Mouse (Mus musculus): ENCODE measurements around the gene Atp5g1. TPM values are rescaled to one million over a fixed set of nuclear protein-coding genes. Genes with fewer than 3 reads are reported as not detected.
"Not testable (repeated sequence)": the region's sequence is repeated elsewhere in the genome, so short reads cannot be mapped to it uniquely, and the experiment has no call there.

Gene Atp5g1
- 551 and 560 TPM in 2 replicates for polyA plus RNA-seq (2014; fragmentation: Nextera tagmentation; extraction: Ambion mirVana)

GRCm38 (mm10) chr11:96075509-96076220, at the start of gene Atp5g1:
Gene Atp5g1 (minus strand): TSS chr11:96075670.
- no peaks in the 10 kb centered on the region for H3K27me3 ChIP-seq (ENCODE audit: control insufficient read depth, insufficient read depth, low read length)
- no peaks in the 10 kb centered on the region for H3K9me3 ChIP-seq (ENCODE audit: control insufficient read depth, low read length)
- H3K4me3 ChIP-seq (ENCODE audit: low read depth, low read length) = peak within 1 kb of the TSS; percentile 81
- H3K9ac ChIP-seq (ENCODE audit: low read length) = peak within 1 kb of the TSS; percentile 76
- DNase-seq (ENCODE audit: low spot score) (peak; percentile 98), ATAC-seq (ENCODE audit: insufficient read depth, low FRiP score, low TSS enrichment) (peak; percentile 96)
- H3K27ac ChIP-seq (ENCODE audit: low read depth, low read length) = no peak within 1 kb of the TSS
- under 1% methylated on average over 37 of the region's 37 CpGs for WGBS
- no peaks in the 10 kb centered on the region for H3K36me3 ChIP-seq (ENCODE audit: control insufficient read depth, insufficient read depth, low read length)
- peaks cover 5% of the 10 kb centered on the region for H3K4me1 ChIP-seq (ENCODE audit: control insufficient read depth, insufficient read depth, low read length)
- H3K4me2 ChIP-seq (ENCODE audit: low read depth) = peak within 1 kb of the TSS; percentile 87

DNA sequence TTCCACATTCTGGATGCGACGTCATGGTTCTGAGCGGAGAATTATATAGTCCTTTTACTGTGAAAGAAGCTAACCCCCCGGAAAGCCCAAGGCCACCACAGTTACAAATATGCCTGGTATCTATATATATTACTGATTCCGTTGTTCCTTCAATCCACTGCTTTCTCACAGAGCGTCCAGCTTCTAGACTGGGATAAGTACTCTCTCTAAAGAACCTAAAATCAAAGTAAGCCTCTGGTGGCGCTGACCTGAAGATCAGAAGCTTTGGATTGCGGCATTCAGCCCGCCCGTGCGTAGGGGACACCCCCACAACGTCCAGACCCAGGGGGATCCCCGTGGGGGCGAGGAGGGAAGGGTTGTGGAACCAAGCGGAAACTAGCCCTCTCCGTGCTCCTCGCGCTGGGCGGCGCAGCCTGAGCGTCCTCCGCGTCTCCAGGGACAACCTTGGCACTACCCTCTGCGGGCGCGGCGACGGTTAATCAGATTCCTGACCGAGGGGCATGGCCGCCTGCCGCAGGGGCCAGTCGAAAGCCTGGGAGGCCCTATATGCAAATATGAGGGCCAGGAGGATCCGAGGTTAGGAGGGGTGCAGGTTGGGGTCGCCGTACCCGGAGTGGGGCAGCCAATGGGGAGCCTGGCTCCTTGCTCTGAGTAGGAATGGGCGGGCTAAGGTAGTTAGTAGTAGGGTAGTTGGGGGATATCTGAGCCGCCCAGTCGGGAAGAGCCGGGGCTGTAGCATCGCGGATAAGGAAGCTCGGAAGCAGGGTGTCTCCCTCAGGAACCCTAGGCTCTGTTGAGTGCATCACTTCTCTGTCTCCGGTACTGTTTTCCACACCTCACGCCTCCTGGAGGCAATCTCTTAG, 48.8 kb upstream of the Atp5g1 start:
- Histone ChIP-seq H3K36me3 (ENCODE audit: control insufficient read depth, insufficient read depth, low read length) (no peaks in the 10 kb centered on the region), H3K9me3 (ENCODE audit: control insufficient read depth, low read length) (no peaks in the 10 kb centered on the region), H3K27ac (ENCODE audit: low read depth, low read length) (no peak overlapping the region), H3K4me1 (ENCODE audit: control insufficient read depth, insufficient read depth, low read length) (0 out of 2 replicates have a peak, but pooled peaks cover 7% of the 10 kb centered on the region), H3K4me3 (ENCODE audit: low read depth, low read length) (peak overlapping the region; percentile 38), H3K27me3 (ENCODE audit: control insufficient read depth, insufficient read depth, low read length) (peaks cover 31% of the 10 kb centered on the region), H3K4me2 (ENCODE audit: low read depth) (peak overlapping the region; percentile 66), H3K9ac (ENCODE audit: low read length) (no peak overlapping the region; the same call in 1 of the 2 replicates)
- DNase-seq (ENCODE audit: low spot score) (peak; percentile 54), ATAC-seq (ENCODE audit: insufficient read depth, low FRiP score, low TSS enrichment) (no peak)
- WGBS = 2% methylated on average over 45 of the region's 45 CpGs

DNA sequence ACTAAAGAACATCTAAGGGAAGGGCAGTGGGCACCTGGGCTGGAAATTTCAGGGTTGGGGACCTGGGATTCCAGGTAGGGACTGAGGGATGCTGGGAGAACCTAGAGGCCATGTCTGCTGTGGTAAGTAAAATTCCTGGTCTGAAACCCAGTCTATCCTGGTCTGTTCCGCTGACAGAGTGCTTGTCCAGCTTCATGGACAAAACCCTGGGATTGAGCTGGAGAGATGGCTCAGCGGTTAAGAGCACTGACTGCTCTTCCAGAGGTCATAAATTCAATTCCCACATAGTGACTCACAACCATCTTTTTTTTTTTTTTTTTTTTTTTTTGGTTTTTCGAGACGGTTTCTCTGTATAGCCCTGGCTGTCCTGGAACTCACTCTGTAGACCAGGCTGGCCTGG, 47.3 kb upstream of the Atp5g1 start:
- H3K4me1 ChIP-seq (ENCODE audit: control insufficient read depth, insufficient read depth, low read length); H3K4me2 ChIP-seq (ENCODE audit: low read depth); H3K36me3 ChIP-seq (ENCODE audit: control insufficient read depth, insufficient read depth, low read length); DNase-seq (ENCODE audit: low spot score); ATAC-seq (ENCODE audit: insufficient read depth, low FRiP score, low TSS enrichment); H3K9ac ChIP-seq (ENCODE audit: low read length); H3K9me3 ChIP-seq (ENCODE audit: control insufficient read depth, low read length); H3K27ac ChIP-seq (ENCODE audit: low read depth, low read length); H3K4me3 ChIP-seq (ENCODE audit: low read depth, low read length): not testable (repeated sequence)
- H3K27me3 ChIP-seq (ENCODE audit: control insufficient read depth, insufficient read depth, low read length) = peaks cover 31% of the 10 kb centered on the region
- 71% methylated on average over 4 of the region's 4 CpGs for WGBS

- Histone ChIP-seq H3K4me2 (ENCODE audit: low read depth) (no peak overlapping the region), H3K4me1 (ENCODE audit: control insufficient read depth, insufficient read depth, low read length) (0 out of 2 replicates have a peak, but pooled peaks cover 3% of the 10 kb centered on the region), H3K9ac (ENCODE audit: low read length) (no peak overlapping the region), H3K4me3 (ENCODE audit: low read depth, low read length) (no peak overlapping the region), H3K36me3 (ENCODE audit: control insufficient read depth, insufficient read depth, low read length) (no peaks in the 10 kb centered on the region), H3K27ac (ENCODE audit: low read depth, low read length) (no peak overlapping the region), H3K27me3 (ENCODE audit: control insufficient read depth, insufficient read depth, low read length) (peaks cover 18% of the 10 kb centered on the region), H3K9me3 (ENCODE audit: control insufficient read depth, low read length) (no peaks in the 10 kb centered on the region)
- DNase-seq (ENCODE audit: low spot score) (no peak), ATAC-seq (ENCODE audit: insufficient read depth, low FRiP score, low TSS enrichment) (no peak)
- 55% methylated on average over 3 of the region's 3 CpGs for WGBS
Measured at GRCm38 (mm10) chr11:96119401-96119800, 43.9 kb upstream of the Atp5g1 start.

DNA sequence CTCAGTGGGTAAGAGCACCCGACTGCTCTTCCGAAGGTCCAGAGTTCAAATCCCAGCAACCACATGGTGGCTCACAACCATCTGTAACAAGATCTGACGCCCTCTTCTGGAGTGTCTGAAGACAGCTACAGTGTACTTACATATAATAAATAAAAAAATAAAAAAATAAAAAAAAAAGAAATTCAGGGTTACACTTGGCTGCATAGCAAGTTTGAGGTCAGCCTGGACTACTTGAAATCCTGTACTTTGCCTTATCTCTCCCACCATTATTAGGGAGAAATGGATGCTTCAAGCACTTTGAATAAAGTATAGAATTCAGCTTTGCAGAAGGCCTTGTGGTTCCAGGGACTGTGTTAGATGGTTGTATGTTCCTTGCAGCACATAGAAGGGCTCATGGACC, 41.5 kb upstream of the Atp5g1 start:
- 79% methylated on average over 3 of the region's 3 CpGs for whole genome bisulfite sequencing
- H3K27me3 ChIP-seq (ENCODE audit: control insufficient read depth, insufficient read depth, low read length) = not testable (repeated sequence)

DNA sequence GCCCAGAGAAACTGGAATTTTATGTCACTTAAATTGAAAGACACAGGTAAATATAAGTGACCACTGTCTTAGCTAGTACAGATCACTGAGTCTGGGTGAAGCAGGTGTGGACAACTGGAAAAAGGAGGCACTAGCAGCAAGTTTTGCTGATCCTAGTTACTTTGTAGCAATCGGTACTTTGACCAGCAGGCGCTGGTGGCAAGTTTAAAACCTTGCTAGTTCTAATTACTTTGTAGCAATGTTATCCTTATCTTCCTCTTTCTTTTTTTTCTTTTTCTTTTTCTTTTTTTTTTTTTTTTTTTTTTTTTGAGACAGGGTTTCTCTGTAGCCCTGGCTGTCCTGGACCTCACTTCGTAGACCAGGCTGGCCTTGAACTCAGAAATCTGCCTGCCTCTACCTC, 40.6 kb upstream of the Atp5g1 start:
- Histone ChIP-seq H3K4me3 (ENCODE audit: low read depth, low read length) (no peak overlapping the region), H3K27me3 (ENCODE audit: control insufficient read depth, insufficient read depth, low read length) (no peaks in the 10 kb centered on the region), H3K36me3 (ENCODE audit: control insufficient read depth, insufficient read depth, low read length) (no peaks in the 10 kb centered on the region), H3K4me1 (ENCODE audit: control insufficient read depth, insufficient read depth, low read length) (no peaks in the 10 kb centered on the region), H3K9ac (ENCODE audit: low read length) (no peak overlapping the region), H3K27ac (ENCODE audit: low read depth, low read length) (no peak overlapping the region), H3K4me2 (ENCODE audit: low read depth) (no peak overlapping the region), H3K9me3 (ENCODE audit: control insufficient read depth, low read length) (no peaks in the 10 kb centered on the region)
- ATAC-seq (ENCODE audit: insufficient read depth, low FRiP score, low TSS enrichment) (no peak), DNase-seq (ENCODE audit: low spot score) (no peak)
- 91% methylated on average over 3 of the region's 3 CpGs for WGBS

More for the DNA sequence above, 41.5 kb upstream of the Atp5g1 start:
- not testable (repeated sequence) for ATAC-seq (ENCODE audit: insufficient read depth, low FRiP score, low TSS enrichment); H3K4me2 ChIP-seq (ENCODE audit: low read depth); H3K9me3 ChIP-seq (ENCODE audit: control insufficient read depth, low read length); DNase-seq (ENCODE audit: low spot score); H3K27ac ChIP-seq (ENCODE audit: low read depth, low read length); H3K4me3 ChIP-seq (ENCODE audit: low read depth, low read length); H3K36me3 ChIP-seq (ENCODE audit: control insufficient read depth, insufficient read depth, low read length); H3K4me1 ChIP-seq (ENCODE audit: control insufficient read depth, insufficient read depth, low read length); H3K9ac ChIP-seq (ENCODE audit: low read length)

DNA sequence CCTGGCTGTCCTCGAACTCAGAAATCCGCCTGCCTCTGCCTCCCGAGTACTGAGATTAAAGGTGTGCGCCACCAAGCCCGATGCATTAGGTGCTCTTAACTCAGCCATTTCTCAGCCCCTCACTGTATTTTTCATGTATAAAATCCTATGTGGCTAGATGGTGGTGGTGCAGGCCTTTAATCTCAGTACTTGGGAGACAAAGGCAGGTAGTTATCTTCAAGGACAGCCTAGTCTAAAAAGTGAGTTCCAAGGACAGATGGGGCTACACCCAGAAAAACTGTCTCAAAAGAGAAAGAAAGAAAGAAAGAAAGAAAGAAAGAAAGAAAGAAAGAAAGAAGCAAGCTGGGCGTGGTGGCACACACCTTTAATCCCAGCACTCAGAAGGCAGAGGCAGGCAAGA, 39.9 kb upstream of the Atp5g1 start:
- DNase-seq (ENCODE audit: low spot score) (no peak), ATAC-seq (ENCODE audit: insufficient read depth, low FRiP score, low TSS enrichment) (no peak)
- no peak overlapping the region for H3K4me3 ChIP-seq (ENCODE audit: low read depth, low read length)
- H3K27ac ChIP-seq (ENCODE audit: low read depth, low read length) = no peak overlapping the region
- no peaks in the 10 kb centered on the region for H3K36me3 ChIP-seq (ENCODE audit: control insufficient read depth, insufficient read depth, low read length)
- no peaks in the 10 kb centered on the region for H3K4me1 ChIP-seq (ENCODE audit: control insufficient read depth, insufficient read depth, low read length)
- H3K27me3 ChIP-seq (ENCODE audit: control insufficient read depth, insufficient read depth, low read length) = no peaks in the 10 kb centered on the region
- 92% methylated on average over 6 of the region's 6 CpGs for WGBS
- no peak overlapping the region for H3K9ac ChIP-seq (ENCODE audit: low read length)
- H3K4me2 ChIP-seq (ENCODE audit: low read depth) = no peak overlapping the region
- no peaks in the 10 kb centered on the region for H3K9me3 ChIP-seq (ENCODE audit: control insufficient read depth, low read length)

DNA sequence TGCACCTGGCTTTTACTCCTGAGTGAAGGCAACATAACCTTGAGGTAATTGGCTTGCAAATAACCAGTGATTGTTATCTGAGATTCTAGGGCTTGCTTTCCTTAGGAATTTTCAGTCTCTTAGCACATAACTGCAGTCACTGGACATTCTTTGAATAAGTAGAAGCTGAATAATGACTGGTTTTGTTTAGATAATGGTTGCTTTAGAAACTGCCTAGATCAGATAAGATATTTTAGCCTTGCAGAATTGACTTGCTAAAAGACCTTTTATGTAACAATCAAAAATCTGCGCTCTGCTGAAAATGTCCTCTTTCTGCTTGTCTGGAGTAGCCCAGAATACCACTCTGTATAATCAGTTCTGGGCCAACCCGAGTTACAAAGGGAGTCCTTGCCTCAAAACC, 38.6 kb upstream of the Atp5g1 start:
- DNase-seq (ENCODE audit: low spot score) (no peak), ATAC-seq (ENCODE audit: insufficient read depth, low FRiP score, low TSS enrichment) (no peak)
- no peaks in the 10 kb centered on the region for H3K9me3 ChIP-seq (ENCODE audit: control insufficient read depth, low read length)
- 74% methylated on average over 2 of the region's 2 CpGs for WGBS
- no peak overlapping the region for H3K4me2 ChIP-seq (ENCODE audit: low read depth)
- no peak overlapping the region for H3K9ac ChIP-seq (ENCODE audit: low read length)
- no peak overlapping the region for H3K4me3 ChIP-seq (ENCODE audit: low read depth, low read length)
- H3K36me3 ChIP-seq (ENCODE audit: control insufficient read depth, insufficient read depth, low read length) = no peaks in the 10 kb centered on the region
- no peak overlapping the region for H3K27ac ChIP-seq (ENCODE audit: low read depth, low read length)
- no peaks in the 10 kb centered on the region for H3K27me3 ChIP-seq (ENCODE audit: control insufficient read depth, insufficient read depth, low read length)
- H3K4me1 ChIP-seq (ENCODE audit: control insufficient read depth, insufficient read depth, low read length) = no peaks in the 10 kb centered on the region

All from neural tube, embryonic 11.5 days (tissue).